Mouse (Mus musculus) cortical plate, adult 2 months (tissue): Measurements from ENCODE around the gene Edaradd.

Experiments
- CTCF ChIP-seq: fragments of 200-500 bp; IDR thresholded peaks from 2 replicates; pipeline ENCODE4 v1.5.1; 2011; ENCODE audit warnings: mild to moderate bottlenecking, control low read depth, low read length; ENCODE audit not compliant: insufficient read depth; ENCODE audit errors: extremely low read depth
- POLR2A ChIP-seq: fragments of 200-500 bp; IDR thresholded peaks from 2 replicates; pipeline ENCODE4 v1.6.1; 2011; ENCODE audit warnings: mild to moderate bottlenecking, low read length, control low read depth; ENCODE audit not compliant: insufficient read depth; ENCODE audit errors: extremely low read depth

DNA sequence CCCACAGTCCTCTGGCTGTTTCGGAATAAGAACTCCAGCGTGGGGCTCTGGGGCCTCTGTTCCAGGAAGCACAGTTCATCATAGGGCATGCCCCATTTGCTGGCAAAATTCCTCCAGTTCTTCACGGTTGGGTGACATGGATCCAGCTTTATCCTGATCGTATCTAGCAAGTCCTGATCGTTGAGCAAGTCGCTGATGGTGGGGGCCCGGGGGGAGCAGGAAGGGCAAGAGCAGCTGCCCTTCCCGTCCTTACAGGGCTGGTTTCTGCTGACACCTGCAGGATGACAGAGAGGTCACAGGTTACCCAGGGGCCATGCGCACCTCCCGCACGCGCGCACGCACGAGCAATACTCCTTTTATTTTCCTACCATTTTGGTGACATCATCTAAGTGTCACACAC, 41.9 kb downstream of the Edaradd start:
- TF ChIP-seq CTCF (no peak), POLR2A (no peak)
